Mouse (Mus musculus) cerebellum, adult 8-10 months (tissue): Measurements from ENCODE around the gene Gm49384.

Experiments used
- DNase-seq: peaks from one replicate; pipeline ENCODE4 v3.0.0; 2022

The Gm49384 gene

DNA sequence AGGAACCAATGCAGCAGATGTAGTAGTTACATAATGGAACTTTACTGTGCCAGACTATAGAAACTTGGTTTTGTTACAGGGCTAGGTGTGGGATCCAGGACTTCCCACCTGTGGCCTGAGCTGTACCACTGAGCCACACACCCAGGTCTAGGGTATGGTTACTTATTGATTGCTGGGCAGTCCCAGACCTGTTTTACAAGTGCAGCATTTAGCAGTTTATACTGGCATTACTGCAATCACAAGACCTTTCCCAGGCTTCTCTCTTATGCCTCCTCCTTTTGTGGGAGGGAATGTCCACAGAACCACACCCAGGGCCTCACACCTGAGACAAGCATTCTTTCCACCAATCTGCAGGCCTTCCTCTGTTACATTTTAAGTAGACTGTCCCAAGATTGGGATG, 5.1 kb downstream of the Gm49384 start:
- no peak for DNase-seq

DNA sequence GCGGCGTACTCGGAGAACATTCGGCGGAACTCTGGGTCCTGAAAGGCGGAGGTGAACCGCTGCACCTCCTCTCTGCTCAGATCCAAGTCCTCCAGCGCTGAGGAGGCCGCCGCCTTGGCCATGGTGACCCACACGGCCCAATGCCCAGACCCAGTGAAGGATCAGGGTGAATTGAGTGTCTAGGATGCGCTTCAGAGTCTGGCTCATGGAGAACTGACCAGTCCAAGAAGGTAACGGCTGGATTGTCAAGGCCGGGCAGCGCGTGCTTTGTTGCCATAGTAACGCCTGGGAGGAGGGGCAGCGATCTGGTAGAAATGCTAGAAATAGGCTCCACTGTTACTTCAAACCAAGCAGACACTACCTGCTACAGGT, 5.9 kb downstream of the Gm49384 start, which contains the start of gene Dnaaf2:
Gene Dnaaf2, minus strand, starts transcription at position 266 of the 372 bp plus-strand sequence.
- no peak for DNase-seq

DNA sequence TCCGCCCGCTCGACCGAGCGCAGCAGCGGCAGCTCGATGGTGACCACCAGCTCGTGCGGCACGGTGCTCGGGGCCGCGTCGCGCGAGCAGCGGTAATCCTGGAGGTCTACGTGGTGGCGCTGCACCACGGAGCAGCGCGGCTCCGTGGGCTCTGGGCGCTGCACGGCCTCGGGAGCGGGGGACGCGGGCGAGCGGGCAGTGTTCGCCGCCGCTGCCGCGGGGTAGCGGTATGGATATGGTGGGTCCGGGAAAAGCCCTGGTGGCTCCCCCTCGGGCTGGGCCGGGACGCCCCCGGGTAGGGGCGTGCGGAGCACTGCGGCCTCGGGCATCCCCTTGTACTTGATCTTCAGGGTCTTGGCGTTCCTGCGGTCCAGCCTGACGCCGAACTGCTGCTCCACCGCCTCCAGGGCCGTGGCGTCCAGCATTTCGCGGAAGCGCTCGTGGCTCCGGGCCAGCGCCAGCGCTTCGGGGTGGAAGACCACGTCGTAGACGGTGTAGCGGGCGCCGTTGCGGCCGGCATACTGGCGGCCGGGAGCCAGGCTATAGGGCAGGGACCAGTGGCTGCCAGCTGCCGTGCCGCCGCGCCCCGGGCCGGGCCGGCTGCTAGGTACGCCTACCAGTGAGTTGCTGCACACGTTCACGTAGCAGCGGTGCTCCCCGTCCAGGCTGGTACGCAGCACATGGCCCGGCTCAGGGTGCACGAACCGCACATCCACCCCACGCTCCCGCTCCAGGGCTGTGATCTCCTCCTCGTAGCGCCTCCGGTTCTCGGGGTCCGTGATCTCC, 6.5 kb downstream of the Gm49384 start:
- DNase-seq, result peak; percentile 59

DNA sequence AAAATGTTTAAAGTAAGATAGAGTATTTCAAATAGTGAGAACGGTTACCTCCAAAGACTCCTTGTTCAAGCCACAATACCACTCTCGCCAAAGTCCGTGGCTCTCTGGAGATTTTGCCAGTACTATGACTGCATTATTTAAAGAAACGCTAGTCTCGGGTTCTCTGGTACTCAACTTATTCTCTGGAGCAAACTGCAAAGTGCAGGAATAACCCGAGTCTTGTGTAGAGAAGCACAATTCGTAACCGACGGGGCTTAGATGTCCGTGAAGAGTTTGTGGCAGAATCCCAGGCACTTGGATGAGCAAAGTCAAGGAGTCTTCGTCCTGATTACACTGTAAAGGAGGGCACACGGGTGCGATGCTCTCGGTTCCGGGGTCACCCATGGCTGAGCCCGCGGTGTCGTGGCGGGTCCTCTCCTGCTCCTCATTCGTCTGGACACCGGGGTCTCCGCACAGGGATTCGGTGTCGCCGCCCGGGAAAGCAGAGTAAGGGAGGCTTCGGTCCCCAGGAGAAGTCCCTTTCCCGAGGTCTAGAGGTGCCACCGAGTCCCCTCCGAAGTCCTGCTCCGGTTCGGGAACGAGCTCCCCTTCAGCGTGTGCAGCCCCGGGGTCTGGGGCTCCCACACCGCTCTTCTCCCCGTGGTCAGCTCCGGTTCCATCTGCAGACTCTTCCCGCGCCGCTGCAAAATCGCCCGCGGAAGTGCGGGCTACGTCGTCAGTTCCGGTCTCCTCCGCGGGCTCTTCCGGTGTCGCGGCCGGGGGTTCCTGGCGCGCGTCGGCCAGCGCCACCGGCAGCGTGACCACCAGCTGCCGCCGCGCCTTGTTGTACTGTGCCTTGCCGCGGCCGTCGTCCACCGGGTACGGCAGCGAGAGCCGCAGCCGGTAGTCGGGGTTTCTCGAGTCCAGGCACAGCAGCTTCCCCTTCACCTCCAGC, 7.4 kb downstream of the Gm49384 start, which contains the start of gene Gm49383:
Gene Gm49383, minus strand, starts transcription at position 661 of the 934 bp plus-strand sequence.
- DNase-seq, result peak; percentile 59

DNA sequence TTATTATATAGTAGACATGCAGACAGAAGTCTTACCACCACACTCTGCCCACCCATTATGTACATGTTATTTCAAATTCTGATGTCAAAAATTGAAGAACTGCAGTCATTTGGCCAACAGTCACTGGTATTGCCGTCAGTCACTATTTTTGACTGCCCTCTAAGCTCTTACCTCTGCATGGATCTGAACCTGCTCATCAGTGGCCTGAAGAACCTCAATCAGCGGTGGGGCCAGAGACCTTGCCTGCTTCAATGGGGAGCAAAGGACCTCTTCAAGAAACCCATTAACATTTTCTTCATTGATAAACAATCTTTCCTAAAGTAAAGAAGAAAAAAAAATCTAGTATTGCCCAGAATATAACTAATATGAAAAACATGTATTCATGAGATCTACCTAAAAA, 11.4 kb downstream of the Gm49384 start:
- DNase-seq, result no peak

DNA sequence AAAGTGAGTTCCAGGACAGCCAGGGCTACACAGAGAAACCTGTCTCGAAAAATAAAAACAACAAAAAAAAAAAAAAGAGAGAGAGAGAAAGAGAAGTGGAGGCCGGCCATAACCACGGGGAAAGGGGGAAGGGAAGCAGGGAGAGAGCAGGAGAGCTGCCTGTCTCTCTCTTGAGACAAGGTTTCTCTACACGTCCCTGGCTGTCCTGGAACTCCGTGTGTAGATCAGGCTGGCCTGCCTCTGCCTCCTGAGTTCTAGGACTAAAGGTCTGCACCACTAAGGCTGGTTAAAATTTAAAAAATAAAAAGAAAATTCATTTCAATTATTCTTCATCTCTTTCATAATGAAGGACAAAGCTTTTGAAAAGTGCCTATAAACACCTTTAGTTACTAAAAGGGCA, 12.7 kb downstream of the Gm49384 start:
- DNase-seq, result no peak

DNA sequence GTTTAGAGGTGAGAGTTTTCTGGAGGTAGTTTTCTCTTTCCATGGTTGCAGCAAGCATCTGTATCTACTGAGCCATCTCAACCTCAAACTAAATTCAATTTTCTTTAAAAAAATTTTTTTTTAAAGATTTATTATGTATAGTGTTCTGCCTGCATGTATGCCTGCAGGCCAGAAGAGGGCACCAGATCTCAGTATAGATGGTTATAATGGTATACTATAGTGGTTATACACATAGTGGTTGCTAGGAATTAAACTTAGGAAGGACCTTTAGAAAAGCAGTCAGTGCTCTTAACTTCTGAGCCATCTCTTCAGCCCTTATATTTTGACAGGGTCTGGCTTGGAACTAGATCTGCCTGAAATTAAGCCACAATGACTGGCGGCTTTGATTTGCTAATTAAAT, 13.5 kb downstream of the Gm49384 start:
- no peak for DNase-seq

DNA sequence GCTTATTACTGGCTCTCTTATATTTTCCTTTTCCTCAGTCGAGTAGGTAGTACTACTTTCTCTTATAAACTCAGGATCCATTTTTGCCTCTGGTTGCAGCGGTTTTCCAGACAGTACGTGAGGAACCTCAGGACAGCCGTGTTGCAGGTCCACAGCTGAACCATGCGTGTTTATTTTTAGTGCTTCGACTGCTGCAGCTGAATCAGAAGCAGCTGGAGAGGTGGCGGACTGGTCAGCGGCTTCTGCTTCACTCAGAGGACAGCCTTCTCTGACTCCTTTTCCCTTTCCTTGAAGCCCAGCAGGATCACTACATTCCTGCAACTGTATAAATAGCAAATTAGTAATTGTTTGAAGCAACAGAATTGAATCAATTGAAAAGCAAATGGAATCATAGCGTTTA, 14.0 kb downstream of the Gm49384 start:
- DNase-seq, result no peak

DNA sequence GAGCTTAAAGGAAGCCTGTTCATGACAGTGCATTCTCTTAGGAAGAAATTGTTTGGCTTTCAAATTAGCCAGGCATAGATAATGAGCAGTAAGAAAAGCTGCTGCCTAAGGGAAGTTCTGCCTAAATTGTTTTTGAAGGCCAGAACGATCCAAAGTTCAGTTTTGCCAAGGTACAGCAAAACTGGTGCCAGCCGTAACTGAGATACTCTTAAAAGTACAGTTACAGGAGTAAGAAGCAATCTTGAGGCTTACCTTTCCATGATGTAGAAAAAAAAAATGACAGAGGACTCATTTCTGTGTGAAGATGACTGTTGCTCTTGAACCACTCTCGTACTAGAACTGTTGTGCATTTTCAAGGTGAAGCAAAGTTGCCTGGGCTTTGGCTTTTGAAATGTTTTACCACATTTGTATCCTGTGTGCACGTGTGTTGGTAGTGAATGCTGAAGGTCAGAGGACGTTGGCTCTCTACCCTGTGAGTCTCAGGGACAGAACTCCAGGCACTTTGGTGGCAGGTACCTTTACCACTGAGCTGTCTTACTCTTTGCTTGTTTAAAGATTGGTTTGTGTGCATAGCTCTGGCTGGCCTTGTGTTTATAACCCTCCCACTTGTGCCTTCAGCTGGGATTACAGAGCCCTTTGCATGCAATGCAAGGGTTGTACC, 17.1 kb downstream of the Gm49384 start:
- no peak for DNase-seq

DNA sequence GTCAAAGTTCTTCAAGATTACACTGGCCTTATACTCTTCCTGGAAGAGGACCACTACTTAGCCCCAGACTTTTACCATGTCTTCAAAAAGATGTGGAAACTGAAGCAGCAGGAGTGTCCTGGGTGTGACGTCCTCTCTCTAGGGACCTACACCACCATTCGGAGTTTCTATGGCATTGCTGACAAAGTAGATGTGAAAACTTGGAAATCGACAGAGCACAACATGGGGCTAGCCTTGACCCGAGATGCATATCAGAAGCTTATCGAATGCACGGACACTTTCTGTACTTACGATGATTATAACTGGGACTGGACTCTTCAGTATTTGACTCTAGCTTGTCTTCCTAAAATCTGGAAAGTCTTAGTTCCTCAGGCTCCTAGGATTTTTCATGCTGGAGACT, 18.7 kb downstream of the Gm49384 start:
- DNase-seq, result no peak

DNA sequence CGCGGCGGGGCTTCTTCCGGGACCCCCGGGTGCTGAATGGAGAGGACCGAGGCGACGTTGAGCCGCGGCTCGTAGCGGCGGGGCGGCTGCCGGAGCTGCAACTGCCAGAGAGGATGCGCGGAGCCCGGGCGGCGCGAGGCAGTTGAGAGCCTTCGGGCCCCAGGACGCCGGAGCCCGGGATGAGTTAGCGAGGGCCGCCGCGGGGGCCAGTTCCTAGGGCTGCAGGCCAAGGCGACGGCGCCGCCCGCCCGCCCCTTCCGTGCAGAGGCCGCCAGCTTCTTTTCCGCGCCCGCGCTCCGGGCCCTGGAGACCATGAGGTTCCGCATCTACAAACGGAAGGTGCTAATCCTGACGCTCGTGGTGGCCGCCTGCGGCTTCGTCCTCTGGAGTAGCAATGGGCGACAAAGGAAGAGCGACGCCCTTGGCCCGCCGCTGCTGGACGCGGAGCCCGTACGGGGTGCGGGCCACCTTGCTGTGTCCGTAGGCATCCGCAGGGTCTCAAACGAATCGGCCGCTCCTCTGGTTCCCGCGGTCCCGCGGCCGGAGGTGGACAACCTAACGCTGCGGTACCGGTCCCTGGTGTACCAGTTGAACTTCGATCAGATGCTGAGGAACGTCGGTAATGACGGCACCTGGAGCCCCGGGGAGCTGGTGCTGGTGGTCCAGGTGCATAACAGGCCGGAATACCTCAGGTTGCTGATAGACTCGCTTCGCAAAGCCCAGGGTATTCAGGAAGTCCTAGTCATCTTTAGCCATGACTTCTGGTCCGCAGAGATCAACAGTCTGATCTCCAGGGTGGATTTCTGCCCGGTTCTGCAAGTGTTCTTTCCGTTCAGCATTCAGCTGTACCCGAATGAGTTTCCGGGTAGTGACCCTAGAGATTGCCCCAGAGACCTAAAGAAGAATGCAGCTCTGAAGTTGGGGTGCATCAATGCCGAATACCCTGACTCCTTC, 19.4 kb downstream of the Gm49384 start:
- DNase-seq, result no peak

DNA sequence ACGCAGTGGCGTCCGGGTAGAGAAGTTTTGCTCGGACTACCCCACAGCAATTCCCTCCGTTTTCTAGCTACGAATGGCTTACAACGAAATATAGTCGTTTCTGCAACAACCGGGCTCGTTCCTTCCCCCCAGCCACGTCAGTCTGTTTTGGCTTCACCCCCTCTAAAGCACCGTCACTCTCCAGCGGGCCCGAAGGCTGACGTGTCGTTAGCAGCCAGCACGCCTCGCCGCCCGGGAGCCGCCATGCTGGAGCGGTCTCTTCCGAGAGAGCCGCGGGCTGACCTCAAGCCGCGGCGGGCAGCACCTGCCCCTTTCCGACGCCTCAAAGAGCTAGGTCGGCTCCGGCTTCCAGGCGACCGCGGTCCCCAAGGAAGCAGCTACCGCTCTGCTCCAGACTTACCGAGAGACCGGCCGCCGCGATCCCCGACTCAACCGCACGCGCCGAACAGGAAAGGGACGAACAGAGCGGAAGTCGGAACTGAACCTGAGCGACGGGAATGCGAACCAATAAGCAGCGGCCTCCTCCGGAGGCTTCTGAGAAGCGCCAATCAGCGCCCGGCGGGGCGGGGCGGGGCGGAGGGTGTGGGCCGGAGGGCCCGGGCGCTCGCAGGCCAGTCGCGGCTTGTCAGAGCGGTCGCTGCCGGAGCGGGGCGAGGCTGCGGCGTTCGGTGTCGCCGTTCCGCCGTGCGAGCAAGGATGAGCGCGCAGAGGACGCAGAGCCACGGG, 20.3 kb downstream of the Gm49384 start, which contains the start of the genes Rpl36al and Mgat2:
Gene Rpl36al, minus strand, starts transcription at position 501 of the 726 bp plus-strand sequence.
Gene Mgat2, plus strand, starts transcription at position 575 of the 726 bp plus-strand sequence.
- DNase-seq, result peak; percentile 99

DNA sequence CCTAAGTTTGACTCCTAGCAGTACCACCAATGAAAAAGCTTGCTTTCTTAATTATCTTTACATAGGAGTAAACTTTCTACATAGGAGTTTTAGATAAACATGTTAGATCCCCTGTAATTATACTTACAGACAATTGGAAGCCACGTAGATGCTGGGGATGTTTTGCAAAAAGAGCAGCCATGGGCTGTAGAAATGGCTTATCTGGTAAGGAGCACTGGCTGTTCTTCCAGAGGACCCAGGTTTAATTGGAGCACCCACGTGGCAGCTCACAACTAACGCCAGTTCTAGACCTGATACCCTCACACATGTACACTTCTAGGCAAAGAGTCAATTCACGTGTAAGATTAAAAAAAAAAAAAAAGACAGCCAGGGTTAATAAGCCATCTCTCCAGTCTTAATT, 22.3 kb downstream of the Gm49384 start:
- no peak for DNase-seq

DNA sequence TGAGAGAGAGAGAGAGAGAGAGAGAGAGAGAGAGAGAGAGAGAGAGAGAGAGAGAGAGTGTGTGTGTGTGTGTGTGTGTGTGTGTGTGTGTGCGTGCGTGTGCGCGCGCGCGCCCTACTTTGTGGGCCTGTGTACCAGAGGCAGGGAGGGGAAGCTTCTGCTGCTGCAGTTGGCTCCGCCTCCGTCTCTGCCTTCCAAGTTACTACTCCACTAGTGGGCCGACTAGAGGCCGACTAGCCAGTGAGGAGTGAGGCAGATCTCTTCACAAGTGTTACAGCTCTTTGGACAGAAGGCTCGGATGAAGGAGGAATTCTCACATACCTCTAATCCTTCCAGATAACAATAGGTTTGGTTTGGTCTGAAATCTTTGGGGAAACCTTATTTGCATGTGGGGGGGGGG, 24.7 kb downstream of the Gm49384 start:
- no peak for DNase-seq

DNA sequence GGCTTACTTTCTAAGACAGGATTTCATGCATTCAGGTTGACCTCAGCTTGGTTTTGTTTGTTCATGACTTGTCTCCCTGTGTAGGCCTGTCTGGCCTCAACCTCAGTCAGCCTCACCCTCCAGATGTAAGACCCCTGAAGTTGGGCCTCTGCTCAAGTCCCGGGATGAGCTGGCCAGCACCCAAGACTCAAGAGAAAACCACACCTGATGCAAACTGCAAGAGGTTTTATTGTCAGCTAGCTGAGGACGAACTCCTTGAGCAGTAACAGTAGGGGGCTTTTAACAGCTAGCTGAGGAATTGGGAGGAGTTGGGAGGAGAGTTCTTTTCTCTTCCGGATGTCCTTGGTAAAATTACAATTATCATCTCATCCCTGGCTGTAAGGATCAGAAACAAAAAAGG, 26.5 kb downstream of the Gm49384 start:
- no peak for DNase-seq

DNA sequence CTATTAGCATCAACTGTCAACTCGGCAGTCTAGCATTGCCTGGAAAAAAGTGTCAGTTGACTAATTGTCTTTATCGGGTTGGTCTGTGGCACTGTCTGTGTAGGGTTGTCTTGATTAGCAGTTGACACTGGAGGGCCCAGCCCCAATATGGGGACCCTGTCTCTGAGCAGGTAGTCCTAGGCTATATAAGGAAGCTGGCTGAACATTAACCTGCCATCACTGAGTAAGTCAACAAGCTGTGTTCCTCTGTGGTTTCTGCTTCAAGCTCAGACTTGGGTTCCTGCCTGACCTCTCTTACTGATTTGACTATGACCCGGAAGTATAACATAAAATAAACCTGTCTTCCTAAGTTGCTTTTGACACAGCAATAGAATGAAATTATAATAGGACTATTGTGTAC, 28.1 kb downstream of the Gm49384 start:
- DNase-seq, result no peak

DNA sequence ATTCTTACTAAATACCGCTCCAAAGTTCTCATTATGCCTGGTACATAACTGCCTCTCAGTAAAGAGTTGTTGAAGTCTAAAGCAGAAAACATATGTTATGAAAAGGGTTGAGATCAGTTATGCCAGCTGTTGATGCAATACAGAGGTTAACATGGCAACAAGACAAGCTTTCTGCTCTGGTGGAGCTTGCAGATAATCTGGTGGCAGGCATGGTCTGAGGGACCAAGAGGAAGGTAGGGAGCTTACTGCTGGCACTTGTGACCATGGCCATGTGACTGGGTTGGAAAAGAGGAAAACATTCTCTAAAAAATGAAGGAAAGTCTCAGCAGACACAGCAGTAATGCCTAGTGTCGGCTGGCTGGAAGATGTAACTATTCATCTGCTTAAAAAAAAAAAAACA, 32.8 kb downstream of the Gm49384 start:
- DNase-seq, result no peak

DNA sequence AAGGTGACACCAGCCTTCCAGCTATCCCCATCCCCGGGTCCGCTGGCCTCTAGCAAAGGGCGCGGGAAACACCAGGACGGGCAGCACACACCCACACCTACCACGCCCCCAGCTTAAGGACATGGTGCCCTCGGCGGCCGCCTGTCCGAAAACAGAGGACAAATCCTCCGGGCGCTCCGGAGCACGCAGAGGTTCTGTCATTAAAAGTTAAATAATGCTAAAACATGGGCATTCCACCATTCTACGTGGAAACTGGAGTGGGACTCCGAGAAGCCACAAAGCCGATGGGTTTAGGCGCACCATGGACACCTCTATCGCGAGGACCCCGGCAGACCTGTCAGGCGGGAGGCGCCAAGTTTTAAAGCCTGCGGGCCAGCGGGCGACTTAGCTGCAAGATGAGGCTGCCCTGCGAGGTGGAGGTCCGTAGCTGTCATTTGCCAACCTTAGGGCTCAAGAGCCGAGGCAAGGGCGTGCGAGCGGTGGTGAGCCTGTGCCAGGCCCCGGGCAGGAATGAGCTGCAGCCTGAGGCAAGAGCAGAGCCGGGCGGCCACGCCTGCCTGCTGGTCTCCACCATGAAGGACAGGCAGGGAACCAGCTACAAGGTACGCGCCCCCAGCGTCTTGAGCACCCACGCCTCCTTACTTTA, 35.5 kb downstream of the Gm49384 start, which contains the start of gene Lrr1:
Gene Lrr1, plus strand, starts transcription at position 354 of the 646 bp plus-strand sequence.
- peak; percentile 92 for DNase-seq

DNA sequence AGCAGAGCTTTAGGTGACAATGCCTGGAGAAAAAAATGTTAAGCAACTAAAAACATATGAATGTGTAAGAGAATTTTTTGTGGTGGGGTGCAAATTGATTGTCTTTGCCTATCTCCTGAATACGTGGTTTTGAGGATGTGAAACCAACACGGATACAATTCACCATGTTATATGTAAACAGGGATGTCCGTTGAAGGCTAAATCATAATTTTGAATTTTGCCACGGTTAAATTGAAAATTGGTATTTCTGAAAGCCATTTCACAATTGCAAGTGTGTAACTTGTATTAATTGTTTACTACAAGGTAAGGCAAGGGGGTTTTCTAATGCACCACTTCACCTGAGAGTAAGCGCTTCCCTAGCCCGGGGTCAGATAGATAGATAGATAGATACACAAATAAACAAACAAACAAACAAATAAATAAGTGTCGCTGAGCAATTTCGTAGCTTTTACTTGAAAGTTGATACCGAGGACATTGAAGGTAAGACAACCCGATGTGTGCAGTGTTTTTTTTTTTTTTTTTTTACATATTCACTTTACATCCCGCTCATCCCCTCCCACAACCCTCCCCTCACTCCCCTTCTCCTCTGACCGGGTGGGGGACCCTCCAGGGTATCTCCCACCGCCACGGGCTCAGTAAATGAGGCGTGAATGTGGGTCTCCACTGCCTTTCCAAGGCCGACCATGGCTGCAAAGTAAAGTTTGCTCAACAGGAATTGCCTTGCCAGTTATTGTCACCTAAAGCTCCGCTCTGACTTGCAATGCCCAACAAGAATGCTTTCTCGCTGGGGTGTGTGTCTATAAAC, 36.2 kb downstream of the Gm49384 start:
- no peak for DNase-seq
